Mouse (Mus musculus) olfactory bulb, adult 2 months (tissue): ENCODE data around the gene Tcp11l2. TPM values are rescaled to one million over a fixed set of nuclear protein-coding genes. Genes with fewer than 3 reads are reported as not detected.

ENCODE experiments used
- H3K27ac ChIP-seq: fragments of 200-500 bp; 2 replicates; pipeline ENCODE4 v1.5.1; 2012; ENCODE audit warnings: low read depth, low read length; ENCODE audit not compliant: insufficient read depth
- H3K4me1 ChIP-seq: fragments of 200-500 bp; 2 replicates; pipeline ENCODE4 v1.6.1; 2012; ENCODE audit warnings: low read length; ENCODE audit not compliant: control insufficient read depth, insufficient read depth
- H3K4me3 ChIP-seq: fragments of 200-500 bp; 2 replicates; pipeline ENCODE4 v1.5.1; 2012; ENCODE audit warnings: mild to moderate bottlenecking, low read depth, low read length, moderate library complexity; ENCODE audit not compliant: insufficient read depth
- CTCF ChIP-seq: fragments of 200-500 bp; IDR thresholded peaks from 2 replicates; pipeline ENCODE4 v1.5.1; 2012; ENCODE audit warnings: low read depth, mild to moderate bottlenecking, low read length, moderate library complexity; ENCODE audit not compliant: insufficient read depth
- POLR2A ChIP-seq: fragments of 200-500 bp; IDR thresholded peaks from 2 replicates; pipeline ENCODE4 v1.6.1; 2012; ENCODE audit warnings: mild to moderate bottlenecking, low read depth, low read length, moderate library complexity; ENCODE audit not compliant: insufficient read depth
- WGBS: fragments of 180-500 bp; shearing (Covaris S2); methylation state at CpG from one replicate; pipeline ENCODE4 v1.1.7; 2018; 5-methylcytosine and 5-hydroxymethylcytosine counted together
- polyA plus RNA-seq: library from polyadenylated mRNA; stranded (reverse); fragments of >200 nt; gene quantifications from 2 replicates; pipeline ENCODE4 v1.2.4, GENCODE M21; 2012; ENCODE audit warnings: low replicate concordance; ENCODE audit not compliant: missing spikeins, insufficient read depth, insufficient read length

Tcp11l2 gene
- polyA plus RNA-seq, 1 experiment = not detected

GRCm38 (mm10) chr10:84535458-84535857 lies 41.0 kb upstream of the Tcp11l2 start:
- no peak overlapping the region for H3K4me3 ChIP-seq
- TF ChIP-seq CTCF (no peak), POLR2A (no peak)
- H3K27ac ChIP-seq = no peak overlapping the region
- 41% methylated on average over 5 of the region's 5 CpGs for WGBS
- peaks cover 27% of the 10 kb centered on the region for H3K4me1 ChIP-seq

GRCm38 (mm10) chr10:84535859-84536258 lies 40.6 kb upstream of the Tcp11l2 start:
- Histone ChIP-seq H3K4me3 (no peak overlapping the region), H3K4me1 (peaks cover 24% of the 10 kb centered on the region), H3K27ac (no peak overlapping the region)
- 27% methylated on average over 4 of the region's 4 CpGs for WGBS
- TF ChIP-seq POLR2A (no peak), CTCF (no peak)

- H3K4me3 ChIP-seq = no peak overlapping the region
- H3K4me1 ChIP-seq = peaks cover 5% of the 10 kb centered on the region
- 91% methylated on average over 6 of the region's 6 CpGs for WGBS
- no peak overlapping the region for H3K27ac ChIP-seq
- TF ChIP-seq POLR2A (no peak), CTCF (no peak)
Observed at GRCm38 (mm10) chr10:84539651-84540050, 36.8 kb upstream of the Tcp11l2 start.

- no peak for TF ChIP-seq POLR2A
- Histone ChIP-seq H3K4me1 (no peaks in the 10 kb centered on the region), H3K4me3 (no peak overlapping the region), H3K27ac (no peak overlapping the region)
- 77% methylated on average over 11 of the region's 11 CpGs for WGBS
Observed at GRCm38 (mm10) chr10:84542802-84543658, 33.4 kb upstream of the Tcp11l2 start.

- H3K4me3 ChIP-seq = no peak overlapping the region
- H3K27ac ChIP-seq = no peak overlapping the region
- H3K4me1 ChIP-seq = no peaks in the 10 kb centered on the region
- 85% methylated on average over 7 of the region's 7 CpGs for WGBS
- no peak for TF ChIP-seq CTCF
- TF ChIP-seq POLR2A = no peak
Observed at GRCm38 (mm10) chr10:84544841-84545610, 31.4 kb upstream of the Tcp11l2 start.

- 85% methylated on average over 17 of the region's 17 CpGs for WGBS
Observed at GRCm38 (mm10) chr10:84549146-84549919, 27.1 kb upstream of the Tcp11l2 start.

GRCm38 (mm10) chr10:84549920-84550293 lies 26.5 kb upstream of the Tcp11l2 start:
- TF ChIP-seq POLR2A (no peak), CTCF (no peak)
- WGBS = 86% methylated on average over 10 of the region's 10 CpGs
- H3K4me3 ChIP-seq = no peak overlapping the region
- H3K27ac ChIP-seq = no peak overlapping the region
- no peaks in the 10 kb centered on the region for H3K4me1 ChIP-seq

More at GRCm38 (mm10) chr10:84549146-84549919, 27.1 kb upstream of the Tcp11l2 start:
- TF ChIP-seq CTCF = no peak
- H3K27ac ChIP-seq = no peak overlapping the region
- no peak overlapping the region for H3K4me3 ChIP-seq
- no peaks in the 10 kb centered on the region for H3K4me1 ChIP-seq

- Histone ChIP-seq H3K4me1 (no peaks in the 10 kb centered on the region), H3K27ac (no peak overlapping the region), H3K4me3 (no peak overlapping the region)
- TF ChIP-seq CTCF = no peak
- TF ChIP-seq POLR2A = no peak
- WGBS = 93% methylated on average over 3 of the region's 3 CpGs
Observed at GRCm38 (mm10) chr10:84551846-84552245, 24.6 kb upstream of the Tcp11l2 start.

GRCm38 (mm10) chr10:84552477-84552876 lies 23.9 kb upstream of the Tcp11l2 start:
- TF ChIP-seq POLR2A (no peak), CTCF (no peak)
- 94% methylated on average over 2 of the region's 2 CpGs for WGBS
- Histone ChIP-seq H3K4me1 (no peaks in the 10 kb centered on the region), H3K27ac (no peak overlapping the region), H3K4me3 (no peak overlapping the region)
